Comparison of ENCODE assay signal across 9 mouse cellular contexts in the genomic region with DNA sequence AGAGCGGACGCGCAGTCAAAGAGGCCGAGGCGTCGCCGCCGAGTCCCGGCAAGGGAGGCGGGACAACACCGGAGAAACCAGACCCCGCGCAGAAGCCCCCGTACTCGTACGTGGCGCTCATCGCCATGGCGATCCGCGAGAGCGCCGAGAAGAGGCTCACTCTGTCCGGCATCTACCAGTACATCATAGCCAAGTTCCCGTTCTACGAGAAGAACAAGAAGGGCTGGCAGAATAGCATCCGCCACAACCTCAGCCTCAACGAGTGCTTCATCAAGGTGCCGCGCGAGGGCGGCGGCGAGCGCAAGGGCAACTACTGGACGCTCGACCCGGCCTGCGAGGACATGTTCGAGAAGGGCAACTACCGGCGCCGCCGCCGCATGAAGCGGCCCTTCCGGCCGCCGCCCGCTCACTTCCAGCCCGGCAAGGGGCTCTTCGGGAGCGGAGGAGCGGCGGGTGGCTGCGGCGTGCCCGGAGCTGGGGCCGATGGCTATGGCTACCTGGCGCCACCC. TPM values are rescaled to one million over a fixed set of nuclear protein-coding genes. Genes with fewer than 3 reads are reported as not detected.
DNase-seq lines count a peak whose midpoint lies in the region; ATAC-seq lines count a peak whose summit lies in the region.
"Had no signal": no experiment of that assay in that cellular context is flagged by ENCODE, and none has a peak within 500 bp of the region (broad histone marks: within the 10 kb centered on the region; RNA-seq: fewer than 3 reads in every experiment).

No protein-coding gene starts in this region.

- 0 out of 2 replicates have a peak, but pooled peaks have one; percentile 19 for ATAC-seq in heart, embryonic 11.5 days (replicated peaks; ENCODE audit: insufficient number of reproducible peaks, low FRiP score, low TSS enrichment)
- ATAC-seq in hindbrain, embryonic 14.5 days (ENCODE audit: low FRiP score): 0 out of 2 replicates have a peak, but pooled peaks have one; percentile 25
- 0 out of 2 replicates have a peak, but pooled peaks have one; percentile 13 for ATAC-seq in liver, embryonic 11.5 days (replicated peaks; ENCODE audit: low FRiP score)

- no peaks in the 10 kb centered on the region for H3K9me3 ChIP-seq in heart, embryonic 11.5 days (replicated peaks; ENCODE audit: control insufficient read depth, low read length)
- H3K9me3 ChIP-seq in hindbrain, embryonic 14.5 days (ENCODE audit: control insufficient read depth, low read length): no peaks in the 10 kb centered on the region
- H3K9me3 ChIP-seq in liver, embryonic 11.5 days (ENCODE audit: control insufficient read depth, low read length): no peaks in the 10 kb centered on the region

- H3K36me3 ChIP-seq in heart, embryonic 11.5 days (ENCODE audit: control insufficient read depth, insufficient read depth, low read length): no peaks in the 10 kb centered on the region
- H3K36me3 ChIP-seq in hindbrain, embryonic 14.5 days (replicated peaks; ENCODE audit: control insufficient read depth, insufficient read depth): no peaks in the 10 kb centered on the region
- H3K36me3 ChIP-seq in liver, embryonic 11.5 days (ENCODE audit: control insufficient read depth, insufficient read depth, low read length): no peaks in the 10 kb centered on the region
- no peaks in the 10 kb centered on the region for H3K36me3 ChIP-seq in splenic B cell, adult 2 months (ENCODE audit: control insufficient read depth, insufficient read depth, low read length, poor library complexity, severe bottlenecking)

- H3K9ac ChIP-seq in heart, embryonic 11.5 days (ENCODE audit: low read depth, low read length): no peak overlapping the region
- peak overlapping the region; percentile 24; the same call in 1 of the 2 replicates for H3K9ac ChIP-seq in hindbrain, embryonic 14.5 days
- H3K9ac ChIP-seq in liver, embryonic 11.5 days (ENCODE audit: low read depth, low read length): no peak overlapping the region

- H3K4me2 ChIP-seq in heart, embryonic 11.5 days: peak overlapping the region; percentile 93
- peak overlapping the region; percentile 57 for H3K4me2 ChIP-seq in hindbrain, embryonic 14.5 days (replicated peaks)
- H3K4me2 ChIP-seq in liver, embryonic 11.5 days: peak overlapping the region; percentile 68

- WGBS in heart, embryonic 11.5 days (ENCODE audit: insufficient replicate concordance): under 1% methylated on average over 60 of the region's 60 CpGs
- under 1% methylated on average over 49 of the region's 60 CpGs for WGBS in hindbrain, embryonic 14.5 days
- WGBS in liver, embryonic 11.5 days: under 1% methylated on average over 58 of the region's 60 CpGs

- H3K4me3 ChIP-seq in heart, embryonic 11.5 days (ENCODE audit: low read depth, low read length): peak overlapping the region; percentile 52
- peak overlapping the region; percentile 31 for H3K4me3 ChIP-seq in hindbrain, embryonic 14.5 days (replicated peaks; ENCODE audit: low read length)
- peak overlapping the region; percentile 42 for H3K4me3 ChIP-seq in liver, embryonic 11.5 days (ENCODE audit: low read depth, low read length)

- no peak overlapping the region for H3K27ac ChIP-seq in heart, embryonic 11.5 days (ENCODE audit: low read depth, low read length)
- peak overlapping the region; percentile 71 for H3K27ac ChIP-seq in hindbrain, embryonic 14.5 days
- H3K27ac ChIP-seq in liver, embryonic 11.5 days (ENCODE audit: low read depth, low read length): no peak overlapping the region

- peaks cover 94% of the 10 kb centered on the region for H3K27me3 ChIP-seq in heart, embryonic 11.5 days (ENCODE audit: control insufficient read depth, insufficient read depth, low read length)
- H3K27me3 ChIP-seq in hindbrain, embryonic 14.5 days (ENCODE audit: control insufficient read depth, insufficient read depth, low read length): peaks cover 83% of the 10 kb centered on the region
- peaks cover 100% of the 10 kb centered on the region for H3K27me3 ChIP-seq in liver, embryonic 11.5 days (replicated peaks; ENCODE audit: control insufficient read depth, insufficient read depth, low read length)
- peaks cover 5% of the 10 kb centered on the region for H3K27me3 ChIP-seq in splenic B cell, adult 2 months (ENCODE audit: control insufficient read depth, insufficient read depth, low read length, poor library complexity, severe bottlenecking)

- no peak for DNase-seq in heart, adult 11 months
- DNase-seq in embryo, embryonic 10.5 days (ENCODE audit: low spot score): peak; percentile 68
- DNase-seq in hindbrain, embryonic 14.5 days (ENCODE audit: low spot score): no peak
- no peak for DNase-seq in liver, embryonic 11.5 days (ENCODE audit: low spot score)
- DNase-seq in splenic B cell, adult 2 months (ENCODE audit: low read depth, low spot score): peak; percentile 34
- no peak for DNase-seq in ovary, postnatal 14 days (ENCODE audit: low spot score)
- DNase-seq in cerebellum, adult 9-11 months: no peak

- H3K4me1 ChIP-seq in heart, embryonic 11.5 days (ENCODE audit: control insufficient read depth, insufficient read depth, low read length): peaks cover 25% of the 10 kb centered on the region
- peaks cover 21% of the 10 kb centered on the region for H3K4me1 ChIP-seq in hindbrain, embryonic 14.5 days (replicated peaks; ENCODE audit: control insufficient read depth, insufficient read depth, low read length)
- 0 out of 2 replicates have a peak, but pooled peaks cover 2% of the 10 kb centered on the region for H3K4me1 ChIP-seq in liver, embryonic 11.5 days (replicated peaks; ENCODE audit: control insufficient read depth, insufficient read depth, low read length)

RNA-seq across cellular contexts. Expression of gene Foxl2, which starts 0.7 kb away (rescaled TPM):
- polyA plus RNA-seq in heart, embryonic 11.5 days (2014; fragmentation: Nextera tagmentation; extraction: Ambion mirVana): not detected in 2 replicates
- polyA plus RNA-seq in hindbrain, embryonic 14.5 days (2014; fragmentation: Nextera tagmentation; extraction: Ambion mirVana): 0.90 and 0.98 TPM in 2 replicates
- polyA plus RNA-seq in liver, embryonic 11.5 days (2014; fragmentation: Nextera tagmentation; extraction: Ambion mirVana): not detected in 2 replicates
- polyA plus RNA-seq: large intestine, adult 2 months had no signal

RNA-seq across cellular contexts. Expression of gene Faim, which starts 30.4 kb away (rescaled TPM):
- 36.8 and 38.3 TPM in 2 replicates for polyA plus RNA-seq in heart, embryonic 11.5 days (2014; fragmentation: Nextera tagmentation; extraction: Ambion mirVana)
- polyA plus RNA-seq in hindbrain, embryonic 14.5 days (2014; fragmentation: Nextera tagmentation; extraction: Ambion mirVana): 114 and 124 TPM in 2 replicates
- polyA plus RNA-seq in liver, embryonic 11.5 days (2014; fragmentation: Nextera tagmentation; extraction: Ambion mirVana): 44.9 and 47.4 TPM in 2 replicates

RNA-seq across cellular contexts. Expression of gene 7420426K07Rik, which starts 52.9 kb away (rescaled TPM):
- not detected in 2 replicates for polyA plus RNA-seq in heart, embryonic 11.5 days (2014; fragmentation: Nextera tagmentation; extraction: Ambion mirVana)
- polyA plus RNA-seq in hindbrain, embryonic 14.5 days (2014; fragmentation: Nextera tagmentation; extraction: Ambion mirVana): not detected in 2 replicates
- not detected in 2 replicates for polyA plus RNA-seq in liver, embryonic 11.5 days (2014; fragmentation: Nextera tagmentation; extraction: Ambion mirVana)
- polyA plus RNA-seq: large intestine, adult 2 months had no signal

Comparison
In these comparisons a context has a peak if more than half of its experiments do, and no peak if none do; other contexts are left out.
1. DNase-seq: peak in embryo, embryonic 10.5 days (single experiment) and splenic B cell, adult 2 months (single experiment); none in heart, adult 11 months (single experiment), hindbrain, embryonic 14.5 days (single experiment), liver, embryonic 11.5 days (single experiment), ovary, postnatal 14 days (single experiment) and cerebellum, adult 9-11 months (single experiment).
2. Peak in every context shown above with its lines, with median percentiles within 50 percentile points of each other: ATAC-seq, H3K4me2 ChIP-seq and H3K4me3 ChIP-seq.